Mouse (Mus musculus): ENCODE measurements around the gene Slc30a1.

Slc30a1 gene

DNA sequence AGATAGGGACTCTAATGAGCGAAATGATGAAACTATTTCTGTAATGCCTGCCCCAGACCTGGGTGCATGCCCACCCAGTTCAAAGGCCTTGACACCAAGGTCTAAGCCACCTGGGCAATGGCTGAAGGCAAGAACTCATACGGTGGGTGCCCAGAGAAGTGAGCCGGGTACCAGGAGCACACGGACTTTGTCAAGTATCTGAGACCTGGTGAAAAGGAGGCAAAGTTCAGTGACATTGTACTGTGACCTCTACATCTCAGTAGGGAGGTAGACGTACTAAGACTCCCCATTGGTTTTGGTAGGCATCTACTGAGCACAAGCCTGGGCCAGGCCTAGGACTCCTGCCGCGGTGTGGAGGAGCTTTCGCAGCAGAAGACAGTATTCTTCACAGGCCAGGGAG is 38.8 kb downstream of the Slc30a1 start:
- no peak for DNase-seq

DNA sequence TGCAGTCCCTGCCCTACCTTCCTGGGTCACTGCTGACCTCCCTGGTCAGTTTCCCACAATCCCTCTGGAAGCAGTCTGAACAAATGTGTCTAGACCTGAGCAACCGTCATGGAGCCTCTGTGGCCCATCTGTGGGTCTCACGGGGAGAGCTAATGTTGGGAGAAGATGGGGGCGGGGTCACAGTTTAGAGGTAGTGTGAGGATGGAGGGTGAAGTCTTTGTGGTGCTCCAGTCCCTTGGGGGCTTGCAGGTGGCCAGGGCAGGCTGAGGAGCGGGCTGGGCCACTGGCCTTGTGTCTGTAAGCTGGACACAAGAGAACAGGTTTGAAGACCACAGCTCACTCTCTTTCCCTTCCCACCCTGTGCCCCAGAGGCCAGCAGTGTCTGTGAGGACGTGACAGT is 39.2 kb downstream of the Slc30a1 start:
- DNase-seq, result no peak

- DNase-seq, result no peak
Measured at GRCm38 (mm10) chr1:191946261-191946660, 39.7 kb downstream of the Slc30a1 start.

- no peak for DNase-seq
Measured at GRCm38 (mm10) chr1:191946835-191947234, 40.3 kb downstream of the Slc30a1 start.

- DNase-seq, result no peak
Measured at GRCm38 (mm10) chr1:191947796-191948195, 41.2 kb downstream of the Slc30a1 start.

DNA sequence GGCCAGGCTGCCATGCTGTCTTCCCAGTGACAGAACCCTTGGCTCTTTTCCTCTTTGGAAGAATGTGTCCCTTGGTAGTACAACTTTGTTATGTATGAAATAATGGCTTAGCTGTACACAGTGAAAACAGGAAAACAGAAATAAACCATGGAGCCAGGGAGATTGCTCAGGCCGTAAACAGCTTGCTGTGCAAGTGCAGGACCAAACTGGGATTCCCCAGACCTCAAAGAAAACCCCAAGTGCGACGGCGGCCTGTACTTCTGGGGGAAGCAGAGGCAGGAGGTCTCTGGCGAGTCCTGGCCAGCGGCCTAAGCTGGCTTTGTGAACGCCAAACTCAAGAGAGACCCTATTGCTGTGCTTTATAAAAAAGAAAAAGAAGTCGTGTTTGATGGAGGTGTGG is 42.0 kb downstream of the Slc30a1 start:
- DNase-seq, result no peak

- no peak for DNase-seq
Measured at GRCm38 (mm10) chr1:191950611-191951010, 44.0 kb downstream of the Slc30a1 start.

- DNase-seq, result no peak
Measured at GRCm38 (mm10) chr1:191952733-191953335, 46.3 kb downstream of the Slc30a1 start.

- no peak for DNase-seq
Measured at GRCm38 (mm10) chr1:191955101-191955500, 48.5 kb downstream of the Slc30a1 start.

DNA sequence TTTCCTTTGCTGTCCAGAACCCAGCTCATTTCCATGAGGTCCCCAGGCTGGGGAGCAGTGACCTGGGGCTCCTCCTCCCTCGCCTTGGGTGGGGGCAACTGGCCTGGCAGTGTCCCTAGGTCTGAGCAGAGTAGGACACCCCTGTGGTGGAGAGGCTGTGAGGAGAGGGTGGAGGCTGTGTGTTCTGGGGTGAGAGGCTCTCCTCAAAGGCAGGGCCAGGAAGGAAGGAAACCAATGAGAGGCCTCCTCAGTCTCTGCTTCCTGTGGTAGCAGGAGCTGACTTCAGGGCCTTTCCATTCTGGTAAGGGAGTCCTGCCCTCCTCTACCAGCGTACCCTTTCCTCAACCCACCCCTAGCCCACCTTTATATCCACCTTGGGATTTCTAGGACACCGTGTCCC is 49.7 kb downstream of the Slc30a1 start:
- no peak for DNase-seq

DNA sequence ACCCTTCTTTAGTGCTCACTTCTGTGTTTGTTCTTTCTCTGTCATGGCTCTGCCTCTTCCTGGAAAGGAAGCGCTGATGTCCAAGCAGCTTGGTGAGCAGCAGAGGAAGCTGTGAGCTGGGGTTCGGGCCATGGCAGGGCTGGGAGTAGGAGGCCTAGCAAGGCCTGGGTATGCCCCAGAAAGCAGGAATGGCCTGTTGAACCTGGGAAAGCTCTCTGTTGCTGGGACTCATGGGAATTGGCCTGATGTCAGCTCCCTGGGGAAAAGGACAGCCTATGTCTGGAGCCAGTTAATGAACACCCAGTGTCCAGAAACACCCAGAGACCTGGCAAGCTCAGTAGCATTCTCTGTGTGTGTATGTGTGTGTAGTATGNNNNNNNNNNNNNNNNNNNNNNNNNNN is 50.3 kb downstream of the Slc30a1 start:
- DNase-seq, result no peak

DNA sequence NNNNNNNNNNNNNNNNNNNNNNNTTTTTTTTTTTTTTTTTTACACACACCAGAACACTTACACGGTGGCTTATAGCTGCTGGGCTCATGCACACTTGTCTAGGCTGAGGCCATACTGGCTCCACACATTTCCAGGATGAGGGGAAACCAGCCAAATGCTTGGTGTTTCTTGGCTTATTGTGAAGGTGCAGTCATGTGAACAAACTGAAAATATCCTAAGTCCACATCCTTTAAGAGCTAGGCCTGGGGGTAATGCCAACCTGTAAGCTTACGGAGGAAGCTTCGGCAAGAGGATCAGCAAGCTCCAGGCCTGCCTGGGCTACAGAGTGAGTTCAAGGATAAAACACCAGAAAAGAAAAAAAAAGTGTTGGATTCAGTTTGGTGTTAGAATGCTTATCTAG is 50.8 kb downstream of the Slc30a1 start:
- no peak for DNase-seq

- DNase-seq, result no peak
Measured at GRCm38 (mm10) chr1:191960946-191961345, 54.4 kb downstream of the Slc30a1 start.
